Mouse (Mus musculus) midbrain, postnatal 0 days (tissue): ENCODE data around the gene Sufu. TPM values are rescaled to one million over a fixed set of nuclear protein-coding genes. Genes with fewer than 3 reads are reported as not detected.

Source experiments
- ATAC-seq: fragments of 200-750 bp; cut with Nextera tagmentation; 2 replicates; pipeline ENCODE4 v1.8.0; 2017; ENCODE audit warnings: moderate number of reproducible peaks, mild to moderate bottlenecking, moderate TSS enrichment, moderate library complexity; ENCODE audit not compliant: low FRiP score
- DNase-seq: peaks from one replicate; pipeline ENCODE4 v3.0.0-alpha.2; 2015; ENCODE audit warnings: low spot score
- H3K27ac ChIP-seq: fragments of 300-500 bp; sonication (generic); 2 replicates; pipeline ENCODE4 v1.5.1; 2014; ENCODE audit warnings: low read depth, mild to moderate bottlenecking, low read length, mixed read lengths
- H3K27me3 ChIP-seq: fragments of 300-500 bp; sonication (generic); 2 replicates; pipeline ENCODE4 v1.6.1; 2014; ENCODE audit warnings: low read length, control low read depth, mixed read lengths; ENCODE audit not compliant: insufficient read depth
- H3K36me3 ChIP-seq: fragments of 300-500 bp; sonication (generic); 2 replicates; pipeline ENCODE4 v1.6.1; 2014; ENCODE audit warnings: low read length, control low read depth, mixed read lengths; ENCODE audit not compliant: insufficient read depth
- H3K4me1 ChIP-seq: fragments of 300-500 bp; sonication (generic); 2 replicates; pipeline ENCODE4 v1.6.1; 2014; ENCODE audit warnings: mild to moderate bottlenecking, control low read depth, antibody characterized with exemption, low read length, mixed read lengths; ENCODE audit not compliant: insufficient read depth
- H3K4me2 ChIP-seq: fragments of 300-500 bp; sonication (generic); 2 replicates; pipeline ENCODE4 v1.6.1; 2014; ENCODE audit warnings: low read depth, mild to moderate bottlenecking, low read length, mixed read lengths; ENCODE audit not compliant: poor library complexity, severe bottlenecking
- H3K4me3 ChIP-seq: fragments of 300-500 bp; sonication (generic); 2 replicates; pipeline ENCODE4 v1.5.1; 2014; ENCODE audit warnings: low read depth, mild to moderate bottlenecking, low read length, moderate library complexity
- H3K9ac ChIP-seq: fragments of 300-500 bp; sonication (generic); replicated peaks from 2 replicates; pipeline ENCODE4 v1.6.1; 2014; ENCODE audit warnings: mild to moderate bottlenecking, low read length, moderate library complexity, mixed read lengths; ENCODE audit not compliant: poor library complexity, severe bottlenecking
- H3K9me3 ChIP-seq: fragments of 300-500 bp; sonication (generic); 2 replicates; pipeline ENCODE4 v1.6.1; 2016; ENCODE audit warnings: low read length, control low read depth
- CTCF ChIP-seq: IDR thresholded peaks from 2 replicates; pipeline ENCODE4 v1.5.1; 2016; ENCODE audit warnings: antibody characterized with exemption, mild to moderate bottlenecking
- WGBS: fragments of 180-500 bp; shearing (Covaris S2); extraction: QIAGEN DNeasy Blood & Tissue Kit; methylation state at CpG from one replicate; pipeline ENCODE4 v1.1.7; 2014; 5-methylcytosine and 5-hydroxymethylcytosine counted together
- polyA plus RNA-seq: library from polyadenylated mRNA; unstranded; fragments of >200 nt; fragmentation: Nextera tagmentation; extraction: Ambion mirVana; gene quantifications from 2 replicates; pipeline ENCODE4 v1.2.1, GENCODE M21; 2015
- total RNA-seq: library from RNA; depleted of rRNA; stranded (reverse); fragments of >200 nt; gene quantifications from 2 replicates; pipeline ENCODE4 v1.2.3, GENCODE M21; 2014

The Sufu gene
- total and polyA plus RNA-seq, 2 experiments from 2014 or later, result 11.5 to 13.2 TPM

DNA sequence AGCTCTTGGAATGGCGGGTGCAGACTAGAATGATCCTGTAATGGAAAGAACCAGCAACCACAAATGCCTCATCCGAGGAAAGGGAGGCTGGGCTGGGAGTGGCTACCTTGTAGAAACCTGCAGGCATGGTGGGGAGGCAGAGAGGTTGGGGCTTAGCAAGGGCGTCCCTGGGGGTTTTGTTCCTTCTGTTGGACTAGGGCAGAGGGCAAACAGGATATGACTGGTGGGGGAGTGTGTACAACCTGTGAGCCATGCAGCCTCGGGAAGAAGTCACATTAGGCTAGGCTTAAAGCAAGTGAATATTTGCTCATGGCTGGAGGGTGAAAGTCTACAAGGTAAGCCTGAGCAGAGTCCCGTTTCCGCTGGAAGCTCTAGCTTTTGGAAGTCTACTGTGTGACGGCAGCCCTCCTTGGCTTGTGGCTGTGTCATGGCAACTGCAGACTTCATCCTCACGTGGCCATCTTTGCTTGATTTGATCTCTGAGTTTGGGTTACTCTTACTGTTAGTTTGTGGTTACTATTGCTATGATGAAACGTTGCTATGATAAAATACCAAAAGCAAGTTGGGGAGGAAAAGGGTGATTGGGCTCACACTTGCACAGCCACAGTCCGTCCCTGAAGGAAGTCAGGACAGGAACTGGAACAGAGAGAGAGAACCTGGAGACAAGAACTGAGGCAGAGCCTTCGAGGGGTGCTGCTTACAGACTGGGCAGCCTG, 33.2 kb upstream of the Sufu start:
- no peak overlapping the region for H3K27ac ChIP-seq
- TF ChIP-seq CTCF, result no peak
- H3K4me2 ChIP-seq, result no peak overlapping the region
- no peaks in the 10 kb centered on the region for H3K4me1 ChIP-seq
- no peaks in the 10 kb centered on the region for H3K36me3 ChIP-seq
- H3K27me3 ChIP-seq, result no peaks in the 10 kb centered on the region
- ATAC-seq (no peak), DNase-seq (no peak)
- 89% methylated on average over 11 of the region's 11 CpGs for WGBS
- H3K4me3 ChIP-seq, result no peak overlapping the region
- no peaks in the 10 kb centered on the region for H3K9me3 ChIP-seq
- no peak overlapping the region for H3K9ac ChIP-seq

DNA sequence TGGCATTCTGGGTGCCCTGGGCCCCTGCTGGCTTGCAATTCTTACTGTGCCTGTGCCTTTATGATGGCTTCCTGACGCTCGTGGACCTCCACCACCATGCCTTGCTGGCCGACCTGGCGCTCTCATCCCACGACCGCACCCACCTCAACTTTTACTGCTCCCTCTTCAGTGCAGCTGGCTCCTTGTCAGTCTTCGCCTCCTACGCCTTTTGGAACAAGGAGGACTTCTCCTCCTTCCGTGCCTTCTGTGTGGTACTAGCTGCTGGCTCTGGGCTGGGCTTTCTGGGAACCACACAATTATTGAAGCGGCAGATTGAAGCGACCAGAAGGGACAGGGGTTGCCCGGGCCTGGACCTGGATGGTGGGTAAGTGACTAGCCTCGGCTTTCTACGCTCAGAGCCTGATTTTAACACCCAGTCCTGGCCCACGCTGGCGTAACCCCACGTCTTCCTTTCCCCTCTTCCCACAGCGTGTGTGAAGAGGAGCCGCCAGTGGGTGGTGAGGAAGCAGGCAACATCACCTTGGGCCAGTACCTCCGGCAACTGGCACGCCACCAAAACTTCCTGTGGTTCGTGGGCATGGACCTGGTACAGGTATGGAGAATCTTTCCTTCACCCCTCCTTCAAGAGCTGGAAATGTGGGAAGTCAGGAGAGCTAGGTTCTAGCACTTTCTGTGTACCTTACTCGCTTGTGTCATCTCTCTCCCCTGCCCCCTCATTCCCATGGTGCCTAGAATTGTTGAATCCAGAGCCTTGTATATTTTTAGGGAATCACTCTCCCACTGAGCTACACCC, 28.7 kb upstream of the Sufu start:
- 90% methylated on average over 23 of the region's 23 CpGs for WGBS

DNA sequence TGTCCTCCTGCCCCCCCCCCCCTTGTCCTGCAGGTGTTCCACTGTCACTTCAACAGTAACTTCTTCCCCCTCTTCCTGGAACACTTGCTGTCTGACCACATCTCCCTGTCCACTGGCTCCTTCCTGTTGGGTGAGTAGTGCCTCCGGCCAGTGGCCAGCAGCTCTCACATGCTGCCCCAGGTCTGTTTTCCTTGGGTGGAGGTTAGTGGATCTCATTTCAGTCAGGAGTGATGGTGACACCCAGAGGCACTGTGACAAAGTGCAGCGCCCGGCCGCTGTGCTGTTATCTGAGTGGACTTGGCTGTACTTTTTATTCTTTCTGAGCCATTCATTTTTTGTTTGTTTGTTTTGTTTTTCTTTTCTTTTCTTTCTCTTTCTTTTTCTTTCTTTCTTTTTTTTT, 27.5 kb upstream of the Sufu start:
- no peaks in the 10 kb centered on the region for H3K27me3 ChIP-seq
- H3K4me2 ChIP-seq, result no peak overlapping the region
- no peak overlapping the region for H3K9ac ChIP-seq
- 22% methylated on average over 4 of the region's 4 CpGs for WGBS
- DNase-seq, result peak; percentile 67
- H3K4me1 ChIP-seq, result no peaks in the 10 kb centered on the region
- no peak overlapping the region for H3K27ac ChIP-seq
- H3K9me3 ChIP-seq, result no peaks in the 10 kb centered on the region
- H3K4me3 ChIP-seq, result no peak overlapping the region
- TF ChIP-seq CTCF, result peak; percentile 73
- peaks cover 7% of the 10 kb centered on the region; the same call in 1 of the 2 replicates for H3K36me3 ChIP-seq
- ATAC-seq, result no peak

More for the DNA sequence above, 28.7 kb upstream of the Sufu start:
- no peak for TF ChIP-seq CTCF
- Histone ChIP-seq H3K9ac (no peak overlapping the region), H3K4me2 (no peak overlapping the region), H3K9me3 (no peaks in the 10 kb centered on the region), H3K27ac (no peak overlapping the region), H3K27me3 (no peaks in the 10 kb centered on the region), H3K4me3 (no peak overlapping the region), H3K4me1 (no peaks in the 10 kb centered on the region), H3K36me3 (peaks cover 7% of the 10 kb centered on the region; the same call in 1 of the 2 replicates)
- ATAC-seq (no peak), DNase-seq (no peak)

DNA sequence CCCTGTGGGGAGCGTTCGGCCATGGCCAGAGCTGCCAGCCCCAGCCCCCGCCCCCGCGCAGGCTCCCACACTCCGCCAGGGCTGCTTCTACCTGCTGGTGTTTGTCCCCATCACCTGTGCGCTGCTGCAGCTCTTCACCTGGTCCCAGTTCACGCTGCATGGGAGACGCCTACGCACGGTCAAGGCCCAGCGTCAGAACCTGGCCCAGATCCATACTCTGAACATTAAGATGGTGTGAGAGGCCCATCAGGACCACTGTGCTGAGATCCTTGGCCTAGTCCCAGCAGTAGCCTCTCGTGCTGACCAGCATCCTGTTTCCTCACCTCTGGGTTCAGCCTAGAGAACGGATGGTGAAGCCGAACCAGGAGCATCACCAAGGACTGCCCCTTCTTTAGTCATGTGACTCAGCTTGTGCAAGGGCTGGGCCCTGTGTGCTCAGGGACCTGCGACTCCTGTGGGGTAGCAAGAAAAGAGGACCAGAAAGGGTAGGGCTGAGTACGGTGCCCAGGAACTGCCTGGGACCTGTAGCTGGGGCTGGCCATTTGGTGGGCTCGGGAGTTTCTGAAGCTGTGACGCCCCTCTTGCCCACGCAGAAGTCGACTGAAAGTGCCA, 22.1 kb upstream of the Sufu start:
- peaks cover 37% of the 10 kb centered on the region for H3K36me3 ChIP-seq
- no peaks in the 10 kb centered on the region for H3K4me1 ChIP-seq
- no peak for TF ChIP-seq CTCF
- H3K9me3 ChIP-seq, result no peaks in the 10 kb centered on the region
- no peak for ATAC-seq
- 47% methylated on average over 21 of the region's 21 CpGs for WGBS
- no peak overlapping the region for H3K4me3 ChIP-seq
- H3K27ac ChIP-seq, result no peak overlapping the region
- no peak for DNase-seq
- no peak overlapping the region for H3K9ac ChIP-seq
- no peaks in the 10 kb centered on the region for H3K27me3 ChIP-seq
- H3K4me2 ChIP-seq, result no peak overlapping the region

DNA sequence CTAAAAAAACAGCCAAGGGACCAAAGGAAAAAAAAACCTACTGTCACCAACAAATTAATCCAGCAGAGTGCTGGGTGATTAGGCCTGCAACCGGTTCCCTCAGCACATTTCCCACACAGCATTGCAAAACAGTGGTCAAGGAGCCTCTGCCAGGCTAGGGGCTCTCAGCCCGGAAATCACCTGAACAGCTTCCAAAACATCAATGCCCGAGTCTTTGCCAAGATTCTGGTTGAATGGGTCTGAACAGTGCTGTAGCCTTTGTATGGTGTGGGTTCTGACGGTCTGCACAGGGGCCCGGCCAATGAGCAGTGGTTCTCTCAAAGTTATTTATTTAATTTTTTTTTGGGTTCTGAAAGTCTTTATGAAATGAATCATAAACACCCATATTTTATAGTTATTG, 21.2 kb upstream of the Sufu start:
- Histone ChIP-seq H3K4me2 (no peak overlapping the region), H3K9me3 (no peaks in the 10 kb centered on the region), H3K27ac (peak overlapping the region; percentile 32; the same call in 1 of the 2 replicates), H3K36me3 (peaks cover 46% of the 10 kb centered on the region), H3K27me3 (no peaks in the 10 kb centered on the region), H3K4me3 (no peak overlapping the region), H3K4me1 (no peaks in the 10 kb centered on the region), H3K9ac (no peak overlapping the region)
- no peak for TF ChIP-seq CTCF
- DNase-seq (peak; percentile 76), ATAC-seq (no peak)
- 58% methylated on average over 5 of the region's 5 CpGs for WGBS

DNA sequence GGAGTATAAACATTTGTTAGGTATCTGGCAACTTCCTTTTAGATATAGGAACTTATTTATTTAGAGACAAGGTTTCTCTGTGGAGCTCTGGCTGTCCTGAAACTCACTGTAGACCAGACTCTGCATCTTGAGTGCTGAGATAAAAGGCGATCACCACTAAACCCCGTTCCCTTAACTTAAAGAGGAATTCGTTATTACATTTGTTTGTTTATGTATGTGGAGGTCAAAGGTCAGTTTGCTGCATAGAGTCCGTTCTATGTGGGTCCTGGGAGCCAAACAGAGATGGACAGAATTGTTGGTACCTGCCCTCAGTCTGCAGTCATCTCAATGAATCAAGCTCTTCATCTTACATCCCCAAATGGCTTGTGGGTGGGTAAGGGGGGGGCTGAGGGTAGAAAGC, 20.8 kb upstream of the Sufu start:
- Histone ChIP-seq H3K27me3 (no peaks in the 10 kb centered on the region), H3K4me1 (no peaks in the 10 kb centered on the region), H3K9ac (no peak overlapping the region), H3K36me3 (peaks cover 50% of the 10 kb centered on the region), H3K9me3 (no peaks in the 10 kb centered on the region), H3K27ac (no peak overlapping the region), H3K4me3 (no peak overlapping the region), H3K4me2 (no peak overlapping the region)
- ATAC-seq (no peak), DNase-seq (no peak)
- WGBS, result 71% methylated on average over 4 of the region's 4 CpGs
- TF ChIP-seq CTCF, result no peak
